Mouse (Mus musculus) heart, embryonic 13.5 days (tissue): Measurements from ENCODE around the gene Tprn. TPM values are rescaled to one million over a fixed set of nuclear protein-coding genes. Genes with fewer than 3 reads are reported as not detected.

ENCODE experiments used
- ATAC-seq: fragments of 200-750 bp; cut with Nextera tagmentation; 2 replicates; pipeline ENCODE4 v1.8.0; 2017; ENCODE audit warnings: moderate TSS enrichment; ENCODE audit not compliant: insufficient number of reproducible peaks, low FRiP score, low TSS enrichment; ENCODE audit errors: extremely low read depth
- H3K27ac ChIP-seq: fragments of 300-500 bp; sonication (generic); replicated peaks from 2 replicates; pipeline ENCODE4 v1.5.1; 2015; ENCODE audit warnings: moderate library complexity, mild to moderate bottlenecking, inconsistent platforms
- H3K27me3 ChIP-seq: fragments of 300-500 bp; sonication (generic); replicated peaks from 2 replicates; pipeline ENCODE4 v1.6.1; 2015; ENCODE audit warnings: mild to moderate bottlenecking, inconsistent platforms
- H3K36me3 ChIP-seq: fragments of 300-500 bp; sonication (generic); 2 replicates; pipeline ENCODE4 v1.6.1; 2015; ENCODE audit warnings: mild to moderate bottlenecking, inconsistent platforms
- H3K4me1 ChIP-seq: fragments of 300-500 bp; sonication (generic); 2 replicates; pipeline ENCODE4 v1.6.1; 2015; ENCODE audit warnings: inconsistent platforms
- H3K4me2 ChIP-seq: fragments of 300-500 bp; sonication (generic); 2 replicates; pipeline ENCODE4 v1.6.1; 2015; ENCODE audit warnings: inconsistent platforms, mild to moderate bottlenecking, moderate library complexity
- H3K4me3 ChIP-seq: fragments of 300-500 bp; sonication (generic); 2 replicates; pipeline ENCODE4 v1.5.1; 2015; ENCODE audit warnings: moderate library complexity, mild to moderate bottlenecking, inconsistent platforms
- H3K9ac ChIP-seq: fragments of 300-500 bp; sonication (generic); 2 replicates; pipeline ENCODE4 v1.6.1; 2015; ENCODE audit warnings: inconsistent platforms, mild to moderate bottlenecking, moderate library complexity
- H3K9me3 ChIP-seq: fragments of 300-500 bp; sonication (generic); 2 replicates; pipeline ENCODE4 v1.6.1; 2016; ENCODE audit warnings: inconsistent platforms
- WGBS: fragments of 180-500 bp; shearing (Covaris S2); methylation state at CpG from one replicate; pipeline ENCODE4 v1.1.7; 2015; ENCODE audit warnings: mixed read lengths; 5-methylcytosine and 5-hydroxymethylcytosine counted together
- polyA plus RNA-seq: library from polyadenylated mRNA; unstranded; fragments of >200 nt; fragmentation: Nextera tagmentation; extraction: Ambion mirVana; gene quantifications from 2 replicates; pipeline ENCODE4 v1.2.1, GENCODE M21; 2015

Tprn gene
- polyA plus RNA-seq, 1 experiment from 2014 or later, result 4.3 TPM

DNA sequence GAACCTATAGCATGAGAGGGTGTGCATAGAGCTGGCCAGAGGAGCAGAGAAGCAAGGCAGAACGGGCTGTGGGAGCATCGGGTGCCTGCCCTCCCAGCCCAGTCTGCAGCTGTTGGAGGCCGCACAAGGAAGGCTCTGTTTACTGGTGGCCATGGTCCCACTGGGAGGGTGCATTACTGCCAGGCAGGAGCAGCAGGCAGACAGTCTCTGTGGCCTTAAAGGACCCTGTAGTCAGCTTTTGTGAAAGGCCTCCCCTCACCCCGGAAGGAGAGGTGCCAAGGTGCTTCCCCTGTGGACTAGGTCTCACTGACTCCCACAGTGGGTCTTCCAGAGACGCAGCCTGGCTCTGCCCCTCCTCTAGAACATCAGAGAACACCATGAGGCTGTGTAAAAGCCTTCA lies 35.6 kb upstream of the Tprn start:
- 77% methylated on average over 5 of the region's 5 CpGs for WGBS
- H3K9ac ChIP-seq, result no peak overlapping the region
- peaks cover 29% of the 10 kb centered on the region for H3K27me3 ChIP-seq
- H3K9me3 ChIP-seq, result no peaks in the 10 kb centered on the region
- H3K27ac ChIP-seq, result no peak overlapping the region
- no peak overlapping the region for H3K4me2 ChIP-seq
- no peak overlapping the region for H3K4me3 ChIP-seq
- peaks cover 14% of the 10 kb centered on the region for H3K36me3 ChIP-seq
- H3K4me1 ChIP-seq, result peaks cover 25% of the 10 kb centered on the region
- ATAC-seq, result no peak

DNA sequence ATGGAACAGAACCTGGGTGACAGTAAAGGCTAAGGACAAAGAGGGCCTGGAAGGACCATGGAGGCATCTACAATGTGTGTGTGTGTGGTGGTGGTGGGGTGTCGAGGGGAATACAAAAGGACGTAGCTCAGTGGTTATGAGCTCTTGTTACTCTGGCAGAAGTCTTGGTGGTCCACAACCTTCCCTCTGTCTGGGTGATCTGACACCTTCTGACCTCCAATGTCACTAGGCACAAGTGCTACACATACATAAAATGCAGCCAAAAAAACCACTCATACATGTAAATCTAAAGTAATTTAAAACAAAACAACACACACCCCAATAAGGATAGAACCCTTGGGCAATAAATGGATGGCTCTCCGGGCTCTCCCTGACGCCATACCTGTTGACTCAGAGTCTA lies 35.0 kb upstream of the Tprn start:
- no peaks in the 10 kb centered on the region for H3K9me3 ChIP-seq
- no peak overlapping the region for H3K4me2 ChIP-seq
- no peak for ATAC-seq
- H3K36me3 ChIP-seq, result peaks cover 9% of the 10 kb centered on the region; the same call in 1 of the 2 replicates
- no peak overlapping the region for H3K27ac ChIP-seq
- H3K27me3 ChIP-seq, result peaks cover 34% of the 10 kb centered on the region
- no peak overlapping the region for H3K9ac ChIP-seq
- no peak overlapping the region for H3K4me3 ChIP-seq
- WGBS, result 84% methylated on average over 4 of the region's 4 CpGs
- H3K4me1 ChIP-seq, result peaks cover 25% of the 10 kb centered on the region

DNA sequence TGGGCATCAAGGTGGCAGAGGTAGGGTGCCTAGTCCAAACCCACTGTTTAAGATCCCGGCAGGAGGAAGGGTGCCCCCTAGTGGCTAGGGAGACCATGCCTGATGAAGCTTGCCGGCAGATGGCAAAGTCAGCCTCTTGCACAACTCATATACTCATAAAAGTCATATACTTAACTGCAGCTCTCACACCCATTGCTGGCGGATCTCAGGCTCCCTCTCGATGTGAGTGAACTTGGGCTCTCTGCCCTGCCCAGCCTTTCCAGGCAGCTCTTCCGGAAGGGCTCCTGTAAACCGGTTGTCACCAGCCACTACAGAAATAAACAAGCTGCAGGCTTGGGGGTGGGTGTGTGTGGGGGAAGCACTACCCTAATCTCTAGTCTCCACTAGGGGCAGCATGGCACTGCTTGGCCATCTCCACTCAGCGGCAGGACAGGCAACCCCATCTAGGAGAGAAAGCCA lies 34.0 kb upstream of the Tprn start:
- no peak for ATAC-seq
- under 1% methylated on average over 7 of the region's 7 CpGs for WGBS
- Histone ChIP-seq H3K9ac (peak overlapping the region; percentile 48; the same call in 1 of the 2 replicates), H3K4me2 (peak overlapping the region; percentile 65), H3K36me3 (peaks cover 1% of the 10 kb centered on the region; the same call in 1 of the 2 replicates), H3K27ac (peak overlapping the region; percentile 69), H3K4me3 (peak overlapping the region; percentile 40), H3K4me1 (peaks cover 20% of the 10 kb centered on the region), H3K9me3 (no peaks in the 10 kb centered on the region), H3K27me3 (peaks cover 45% of the 10 kb centered on the region)

DNA sequence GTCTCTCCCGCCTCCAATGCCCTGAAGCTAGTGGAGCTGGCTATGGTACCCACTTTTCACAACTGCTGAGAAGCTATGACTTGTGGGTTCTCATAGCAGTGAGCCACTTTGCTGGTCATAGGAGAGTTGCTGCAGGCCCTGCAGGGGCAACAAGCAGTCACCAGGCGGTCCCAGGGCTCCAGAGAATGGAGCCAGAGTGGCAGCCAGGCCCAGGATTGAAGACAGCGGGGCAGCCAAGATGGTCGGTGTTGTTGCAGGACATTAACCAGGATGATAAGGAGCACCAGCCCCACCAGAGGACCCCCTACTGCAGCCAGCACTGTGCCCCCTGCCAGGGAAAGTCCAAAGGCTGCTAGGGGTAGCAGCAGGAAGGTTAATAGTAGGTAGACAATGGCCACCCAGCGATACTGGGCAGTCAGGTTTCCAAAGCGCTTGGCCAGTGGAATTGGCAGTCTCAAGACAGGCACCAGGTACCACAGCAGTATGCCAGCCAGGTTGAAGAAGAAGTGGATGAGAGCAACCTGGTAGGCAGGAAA lies 33.4 kb upstream of the Tprn start:
- ATAC-seq, result no peak
- Histone ChIP-seq H3K27me3 (peaks cover 51% of the 10 kb centered on the region), H3K4me1 (peaks cover 17% of the 10 kb centered on the region), H3K27ac (no peak overlapping the region), H3K4me3 (peak overlapping the region; percentile 40; the same call in 1 of the 2 replicates), H3K36me3 (no peaks in the 10 kb centered on the region), H3K9me3 (no peaks in the 10 kb centered on the region), H3K4me2 (peak overlapping the region; percentile 65), H3K9ac (peak overlapping the region; percentile 24)
- 66% methylated on average over 6 of the region's 6 CpGs for WGBS

DNA sequence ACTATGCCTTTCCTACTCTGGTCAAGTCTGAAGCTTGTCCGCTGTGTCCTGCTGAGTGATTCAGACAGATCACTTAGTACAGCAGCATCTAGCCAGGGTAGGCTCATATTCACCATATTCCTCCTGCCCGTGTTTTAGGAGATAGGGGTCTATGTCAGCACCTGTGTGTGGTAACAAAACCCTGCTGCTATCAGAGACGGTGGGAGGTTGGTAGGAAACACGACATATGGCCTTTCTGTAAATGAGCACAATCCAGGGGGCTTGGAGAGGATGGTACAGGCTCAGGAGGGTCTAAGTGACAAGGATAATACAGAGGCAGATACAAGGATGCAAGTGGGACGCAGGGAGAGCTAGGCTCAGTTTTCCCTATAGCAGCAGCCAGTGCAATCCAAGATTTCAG lies 32.8 kb upstream of the Tprn start:
- Histone ChIP-seq H3K4me2 (no peak overlapping the region), H3K27me3 (peaks cover 56% of the 10 kb centered on the region), H3K9ac (no peak overlapping the region), H3K27ac (no peak overlapping the region), H3K4me1 (peaks cover 17% of the 10 kb centered on the region), H3K4me3 (no peak overlapping the region), H3K9me3 (no peaks in the 10 kb centered on the region), H3K36me3 (no peaks in the 10 kb centered on the region)
- no peak for ATAC-seq
- WGBS, result 67% methylated on average over 5 of the region's 5 CpGs

DNA sequence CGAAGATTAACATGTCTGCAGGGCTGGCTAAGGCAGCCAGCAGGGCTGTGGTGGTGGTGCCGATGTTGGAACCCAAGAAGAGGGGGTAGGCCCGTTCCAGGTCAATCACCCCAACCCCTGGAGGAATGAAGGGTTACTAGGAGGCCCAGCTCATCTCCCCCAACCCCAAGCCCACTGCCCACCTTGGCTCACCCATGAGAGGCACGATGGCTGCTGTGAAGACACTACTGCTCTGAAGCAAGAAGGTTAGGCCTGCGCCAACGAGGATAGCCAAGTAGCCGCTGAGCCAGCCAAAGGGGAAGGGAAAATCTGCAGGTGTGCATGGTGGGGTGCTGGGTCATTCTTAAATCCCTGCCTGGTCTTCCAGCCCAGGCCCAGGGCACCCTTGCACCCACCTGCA lies 31.8 kb upstream of the Tprn start:
- no peak overlapping the region for H3K27ac ChIP-seq
- no peaks in the 10 kb centered on the region for H3K9me3 ChIP-seq
- ATAC-seq, result no peak
- H3K4me2 ChIP-seq, result no peak overlapping the region
- H3K4me3 ChIP-seq, result no peak overlapping the region
- H3K27me3 ChIP-seq, result peaks cover 66% of the 10 kb centered on the region
- H3K36me3 ChIP-seq, result no peaks in the 10 kb centered on the region
- 82% methylated on average over 7 of the region's 7 CpGs for WGBS
- H3K4me1 ChIP-seq, result peaks cover 14% of the 10 kb centered on the region
- H3K9ac ChIP-seq, result no peak overlapping the region

DNA sequence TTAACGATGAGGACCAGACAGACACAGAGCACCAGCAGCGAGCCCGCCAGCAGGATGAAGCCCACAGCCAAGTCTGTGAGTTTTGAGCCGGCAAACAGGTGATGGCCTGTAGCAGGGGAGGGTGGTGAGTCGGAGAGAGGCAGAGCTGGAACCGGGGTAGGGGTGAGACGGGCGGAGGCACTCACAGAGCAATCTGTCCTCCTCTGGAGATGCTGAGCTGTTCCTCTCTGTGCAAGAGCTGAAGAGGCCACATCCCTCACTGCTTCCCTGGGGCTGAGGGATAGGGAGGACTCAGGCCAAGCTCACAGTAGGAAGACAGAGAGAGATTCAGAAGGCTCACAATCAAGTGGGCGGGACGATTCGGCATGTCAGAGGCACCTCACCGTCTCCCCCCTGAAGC lies 31.4 kb upstream of the Tprn start:
- H3K4me3 ChIP-seq, result no peak overlapping the region
- H3K9ac ChIP-seq, result no peak overlapping the region
- 46% methylated on average over 12 of the region's 12 CpGs for WGBS
- H3K9me3 ChIP-seq, result no peaks in the 10 kb centered on the region
- no peaks in the 10 kb centered on the region for H3K36me3 ChIP-seq
- H3K4me1 ChIP-seq, result peaks cover 10% of the 10 kb centered on the region; the same call in 1 of the 2 replicates
- no peak for ATAC-seq
- peaks cover 70% of the 10 kb centered on the region for H3K27me3 ChIP-seq
- no peak overlapping the region for H3K27ac ChIP-seq
- H3K4me2 ChIP-seq, result no peak overlapping the region

DNA sequence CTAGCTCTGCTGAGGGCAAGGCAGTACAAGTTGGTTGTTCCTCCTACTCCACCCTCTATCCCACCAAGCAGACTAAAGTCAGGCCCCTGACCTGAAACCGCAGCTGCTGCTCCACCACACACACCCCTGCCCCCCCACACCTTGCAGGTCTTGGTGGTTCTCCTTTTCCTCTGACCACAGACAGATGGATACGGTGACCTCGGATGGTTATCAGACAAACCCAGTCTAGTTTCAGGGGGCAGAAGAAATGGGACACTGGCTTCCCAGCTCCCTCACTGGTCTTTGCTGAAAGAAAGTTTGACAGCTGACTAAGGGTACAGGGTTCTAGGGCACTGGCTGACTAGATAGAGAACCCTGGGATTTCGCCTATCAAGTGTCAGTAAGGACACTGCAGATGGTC lies 29.0 kb upstream of the Tprn start:
- Histone ChIP-seq H3K36me3 (no peaks in the 10 kb centered on the region), H3K4me2 (no peak overlapping the region), H3K27me3 (peaks cover 81% of the 10 kb centered on the region), H3K27ac (no peak overlapping the region), H3K9me3 (no peaks in the 10 kb centered on the region), H3K4me1 (peaks cover 6% of the 10 kb centered on the region; the same call in 1 of the 2 replicates), H3K9ac (no peak overlapping the region), H3K4me3 (no peak overlapping the region)
- WGBS, result 63% methylated on average over 4 of the region's 4 CpGs
- ATAC-seq, result no peak

DNA sequence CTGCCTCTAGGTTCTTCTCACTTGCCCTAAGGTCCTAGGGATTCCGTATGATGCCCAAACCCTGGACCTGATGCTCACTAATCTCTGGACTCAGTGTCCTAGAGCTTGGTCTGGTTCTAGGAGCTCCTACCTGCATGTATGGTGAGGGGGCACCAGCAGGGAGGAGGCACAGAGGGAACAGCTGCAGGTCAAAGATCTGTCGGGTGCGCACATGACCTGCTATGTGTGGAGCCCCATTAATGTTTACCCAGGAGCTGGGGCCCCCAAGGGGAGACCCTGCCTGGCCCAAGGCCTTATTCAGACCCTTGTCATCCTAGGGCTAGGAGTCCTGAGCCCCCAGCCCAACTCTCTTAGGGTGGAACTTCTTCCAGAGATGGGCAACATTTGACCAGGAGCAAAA lies 28.4 kb upstream of the Tprn start, which contains the start of gene Slc34a3:
Slc34a3 (minus strand) TSS at position 315 of the 400 bp plus-strand sequence.
- Histone ChIP-seq H3K4me1 (0 out of 2 replicates have a peak, but pooled peaks cover under 1% of the 10 kb centered on the region), H3K4me2 (no peak within 1 kb of the TSS), H3K27me3 (peaks cover 85% of the 10 kb centered on the region), H3K9me3 (no peaks in the 10 kb centered on the region), H3K9ac (no peak within 1 kb of the TSS), H3K27ac (no peak within 1 kb of the TSS), H3K36me3 (no peaks in the 10 kb centered on the region), H3K4me3 (no peak within 1 kb of the TSS)
- WGBS, result 65% methylated on average over 3 of the region's 3 CpGs
- ATAC-seq, result no peak

DNA sequence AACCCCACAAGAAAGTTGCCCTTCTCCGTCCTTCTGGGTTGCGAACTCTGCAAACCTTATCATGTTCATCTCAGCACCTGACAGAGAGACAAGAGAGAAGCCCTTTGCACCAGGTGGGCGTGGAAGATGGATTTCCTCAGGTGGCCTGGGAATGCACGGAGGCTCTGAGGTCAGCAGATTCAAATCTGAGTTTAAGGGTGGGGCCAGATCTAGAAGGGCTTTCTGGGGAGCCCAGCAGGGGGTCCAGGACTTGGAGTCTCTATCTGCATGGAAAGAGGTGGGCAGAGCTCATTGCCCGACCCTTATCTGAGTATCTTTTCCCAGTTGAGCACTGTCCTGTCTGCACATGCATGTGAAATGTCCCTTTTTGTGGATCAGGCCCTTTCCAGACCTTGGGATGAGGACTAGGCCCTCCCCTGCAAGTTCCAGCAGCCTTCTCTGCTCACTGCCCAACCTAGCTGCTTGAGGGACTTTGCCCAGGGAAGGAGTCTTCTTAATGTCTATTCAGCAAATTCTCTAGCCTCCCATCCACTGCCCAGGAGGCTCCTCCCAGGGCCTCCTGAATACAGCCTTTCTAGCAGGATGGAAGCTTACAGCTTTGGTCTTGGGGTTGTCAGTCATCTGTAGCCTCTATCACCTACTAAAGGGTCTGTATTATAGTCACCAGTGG lies 27.7 kb upstream of the Tprn start:
- H3K27ac ChIP-seq, result no peak overlapping the region
- no peaks in the 10 kb centered on the region for H3K36me3 ChIP-seq
- peaks cover 84% of the 10 kb centered on the region for H3K27me3 ChIP-seq

DNA sequence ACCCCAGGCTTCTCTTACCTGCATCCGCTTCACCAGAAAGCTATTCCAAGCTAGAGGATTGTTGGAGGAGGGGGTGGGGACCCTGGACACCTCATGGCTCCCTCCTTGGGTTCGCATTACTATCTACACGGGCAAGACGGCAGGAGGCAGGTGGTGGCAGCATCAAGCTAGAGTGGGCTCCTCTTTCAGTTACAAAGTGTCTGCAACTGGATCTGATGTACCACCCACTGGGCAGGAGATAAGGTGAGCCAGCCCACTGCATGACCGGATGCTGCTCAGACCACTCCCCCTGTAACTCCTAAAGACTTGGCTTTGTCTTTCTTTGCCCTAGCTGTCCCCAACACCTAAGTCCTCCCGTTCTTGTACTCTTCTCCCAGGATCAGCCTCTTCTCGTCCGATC lies 25.8 kb upstream of the Tprn start, which contains the start of gene Rnf224:
Rnf224 (minus strand) TSS at position 174 of the 400 bp plus-strand sequence.
- no peak within 1 kb of the TSS for H3K27ac ChIP-seq
- no peak within 1 kb of the TSS for H3K4me3 ChIP-seq
- no peaks in the 10 kb centered on the region for H3K9me3 ChIP-seq
- WGBS, result 14% methylated on average over 8 of the region's 8 CpGs
- no peak within 1 kb of the TSS for H3K9ac ChIP-seq
- peaks cover 13% of the 10 kb centered on the region for H3K4me1 ChIP-seq
- peaks cover 75% of the 10 kb centered on the region for H3K27me3 ChIP-seq
- H3K4me2 ChIP-seq, result no peak within 1 kb of the TSS
- H3K36me3 ChIP-seq, result no peaks in the 10 kb centered on the region
- ATAC-seq, result no peak

More for the DNA sequence above, 27.7 kb upstream of the Tprn start:
- Histone ChIP-seq H3K4me1 (no peaks in the 10 kb centered on the region), H3K9ac (no peak overlapping the region), H3K9me3 (no peaks in the 10 kb centered on the region), H3K4me3 (no peak overlapping the region), H3K4me2 (no peak overlapping the region)
- WGBS, result 58% methylated on average over 5 of the region's 5 CpGs
- ATAC-seq, result no peak

DNA sequence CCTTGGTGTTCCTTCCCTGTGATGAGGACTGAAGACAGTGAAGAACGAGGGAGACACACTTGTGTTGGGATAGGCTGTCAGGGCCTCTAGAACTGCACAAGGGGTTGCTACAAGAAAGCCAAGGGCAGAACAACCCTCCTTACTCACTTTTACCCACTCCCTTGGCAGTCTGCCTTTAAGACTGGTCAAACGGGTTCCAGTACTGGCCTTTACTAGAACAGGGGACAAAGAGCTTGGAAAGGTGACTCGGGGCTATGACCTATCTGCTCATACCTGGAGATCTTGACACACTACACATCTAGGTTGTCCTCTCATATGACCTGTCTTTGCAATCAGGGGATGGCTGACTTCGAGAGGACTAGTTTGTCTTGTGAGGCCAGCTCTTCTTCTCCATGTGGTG lies 24.9 kb upstream of the Tprn start:
- no peak overlapping the region for H3K27ac ChIP-seq
- H3K9me3 ChIP-seq, result no peaks in the 10 kb centered on the region
- ATAC-seq, result no peak
- peaks cover 22% of the 10 kb centered on the region for H3K4me1 ChIP-seq
- no peak overlapping the region for H3K9ac ChIP-seq
- H3K4me3 ChIP-seq, result no peak overlapping the region
- no peaks in the 10 kb centered on the region for H3K36me3 ChIP-seq
- peaks cover 75% of the 10 kb centered on the region for H3K27me3 ChIP-seq
- 62% methylated on average over 4 of the region's 4 CpGs for WGBS
- H3K4me2 ChIP-seq, result no peak overlapping the region
